Mouse (Mus musculus) brown adipose tissue, adult 24 weeks (tissue): ENCODE measurements around the gene 1700001C19Rik. TPM values are rescaled to one million over a fixed set of nuclear protein-coding genes. Genes with fewer than 3 reads are reported as not detected.

Experiments
- H3K27ac ChIP-seq: fragments of 200-500 bp; replicated peaks from 2 replicates; pipeline ENCODE4 v1.5.1; 2012; ENCODE audit warnings: low read depth, mild to moderate bottlenecking, low read length
- H3K4me1 ChIP-seq: fragments of 200-500 bp; 2 replicates; pipeline ENCODE4 v1.6.1; 2012; ENCODE audit warnings: low read length, mixed read lengths; ENCODE audit not compliant: control insufficient read depth, insufficient read depth, insufficient read length
- H3K4me3 ChIP-seq: fragments of 200-500 bp; 2 replicates; pipeline ENCODE4 v1.5.1; 2012; ENCODE audit warnings: low read depth, mild to moderate bottlenecking, low read length, moderate library complexity; ENCODE audit not compliant: insufficient read depth
- polyA plus RNA-seq: library from polyadenylated mRNA; stranded (reverse); fragments of >200 nt; gene quantifications from 2 replicates; pipeline ENCODE4 v1.2.4, GENCODE M21; 2012; ENCODE audit not compliant: missing spikeins, insufficient read depth, insufficient read length

The 1700001C19Rik gene
- polyA plus RNA-seq, 1 experiment = not detected

DNA sequence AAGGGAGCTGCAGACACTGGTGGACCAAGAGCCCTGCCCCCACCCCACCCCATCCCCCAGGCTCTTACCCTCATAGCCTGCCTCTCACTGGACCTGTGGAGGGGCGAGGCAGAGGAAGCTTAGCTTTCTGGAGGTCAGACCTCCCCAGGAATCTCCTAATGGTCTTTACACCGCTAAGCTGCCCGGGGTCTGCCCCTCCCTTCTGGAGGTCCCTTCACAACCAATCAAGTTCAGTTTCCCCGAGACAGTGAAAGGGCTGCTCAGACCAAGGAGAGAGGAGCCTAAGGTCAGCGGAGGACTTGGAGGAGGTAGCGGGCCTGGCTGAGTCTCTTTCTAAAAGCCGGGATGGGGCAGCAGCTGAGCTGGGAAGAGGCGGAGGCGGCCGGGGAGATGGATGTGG, 52.0 kb downstream of the 1700001C19Rik start, which contains the start of gene Guca1b:
Gene Guca1b, plus strand, starts transcription at position 249 of the 400 bp plus-strand sequence.
- no peak within 1 kb of the TSS for H3K27ac ChIP-seq
- H3K4me3 ChIP-seq = no peak within 1 kb of the TSS
- H3K4me1 ChIP-seq = no peaks in the 10 kb centered on the region

DNA sequence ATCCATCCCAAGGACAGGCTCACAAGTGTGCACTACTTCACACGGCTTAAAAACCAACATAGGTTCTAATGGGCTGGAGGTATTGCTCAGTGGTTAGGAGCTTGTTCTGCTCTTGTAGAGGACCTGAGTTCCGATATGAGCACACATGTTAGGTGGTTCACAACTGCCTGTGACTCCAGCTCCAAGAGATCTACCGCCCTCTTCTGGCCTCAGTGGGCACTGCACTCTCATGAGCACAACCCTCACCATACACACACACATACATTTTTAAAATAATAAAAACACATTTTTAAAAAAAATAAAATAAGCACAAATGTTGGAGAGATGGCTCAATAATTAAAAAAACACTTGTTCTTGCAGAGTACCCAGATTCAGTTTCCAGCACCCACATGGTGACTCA, 53.1 kb downstream of the 1700001C19Rik start:
- no peaks in the 10 kb centered on the region for H3K4me1 ChIP-seq

GRCm38 (mm10) chr17:47383266-47383665, 53.9 kb downstream of the 1700001C19Rik start:
- H3K4me3 ChIP-seq = no peak overlapping the region
- H3K4me1 ChIP-seq = no peaks in the 10 kb centered on the region
- H3K27ac ChIP-seq = no peak overlapping the region

More for the DNA sequence above, 53.1 kb downstream of the 1700001C19Rik start:
- Histone ChIP-seq H3K4me3 (no peak overlapping the region), H3K27ac (no peak overlapping the region)

DNA sequence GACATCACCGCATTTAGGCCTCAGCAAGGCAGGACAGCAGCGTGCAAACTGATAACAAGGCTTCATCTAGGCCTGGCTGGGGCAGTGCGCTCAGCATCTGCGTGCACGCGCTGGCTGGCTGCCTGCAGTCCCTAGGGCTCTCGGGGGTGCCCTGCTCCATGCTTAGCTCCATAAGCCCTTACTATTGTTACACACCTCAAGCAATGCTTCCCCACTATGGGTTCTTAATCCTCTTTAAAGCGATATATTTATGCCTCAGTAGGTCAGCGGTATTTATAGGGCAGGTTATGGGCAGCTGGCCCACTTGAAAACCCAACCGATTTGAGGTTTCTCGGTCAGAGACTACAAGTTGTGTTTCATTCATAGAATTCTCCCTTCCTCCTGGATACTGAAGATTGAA, 55.3 kb downstream of the 1700001C19Rik start:
- Histone ChIP-seq H3K4me3 (no peak overlapping the region), H3K4me1 (no peaks in the 10 kb centered on the region), H3K27ac (no peak overlapping the region)

DNA sequence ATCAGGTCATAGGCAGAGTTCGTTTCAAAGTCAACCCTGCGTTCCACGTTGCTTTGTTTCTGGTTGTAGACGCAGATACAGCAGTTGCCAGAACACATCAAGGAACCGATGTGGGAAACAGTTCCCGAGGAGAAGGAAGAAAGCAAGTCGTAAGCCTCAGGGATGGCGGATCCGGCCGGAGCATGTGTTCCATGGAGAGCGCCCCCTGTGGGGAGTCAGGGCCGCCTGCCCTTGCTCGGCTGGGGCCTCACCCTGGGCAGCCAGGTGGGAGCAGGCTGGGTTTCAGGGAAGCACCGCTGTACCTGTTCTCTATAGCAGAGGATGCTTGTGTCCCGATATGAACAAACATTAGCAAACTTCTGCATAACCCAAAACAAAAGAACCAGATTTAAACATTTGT, 59.0 kb downstream of the 1700001C19Rik start:
- Histone ChIP-seq H3K27ac (no peak overlapping the region), H3K4me1 (no peaks in the 10 kb centered on the region), H3K4me3 (no peak overlapping the region)

- no peak overlapping the region for H3K27ac ChIP-seq
- no peak overlapping the region for H3K4me3 ChIP-seq
- H3K4me1 ChIP-seq = no peaks in the 10 kb centered on the region
Observed at GRCm38 (mm10) chr17:47376779-47377280, 60.3 kb downstream of the 1700001C19Rik start.

DNA sequence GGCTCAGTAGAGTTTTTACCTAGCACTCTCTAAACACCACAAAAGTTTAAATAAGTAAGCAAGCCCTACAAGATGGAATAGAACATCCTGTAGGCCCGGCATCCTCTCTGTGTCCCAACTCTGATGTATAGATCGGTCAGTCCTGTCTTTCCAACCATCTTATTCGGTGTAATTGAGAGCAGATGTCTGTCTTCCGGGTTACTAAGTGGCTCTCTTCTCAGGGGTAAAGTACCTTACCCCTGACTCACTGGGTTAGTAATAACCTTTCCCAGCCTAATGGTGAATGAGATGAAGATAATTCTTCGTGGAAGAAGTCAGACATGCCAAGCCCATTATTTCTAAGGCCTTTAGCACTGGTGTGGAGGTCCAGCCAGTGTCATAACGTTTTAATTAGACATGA, 63.2 kb downstream of the 1700001C19Rik start:
- Histone ChIP-seq H3K4me3 (no peak overlapping the region), H3K4me1 (no peaks in the 10 kb centered on the region), H3K27ac (no peak overlapping the region)

GRCm38 (mm10) chr17:47371451-47371850, 65.7 kb downstream of the 1700001C19Rik start:
- no peak overlapping the region for H3K4me3 ChIP-seq
- H3K27ac ChIP-seq = no peak overlapping the region
- H3K4me1 ChIP-seq = no peaks in the 10 kb centered on the region

- Histone ChIP-seq H3K4me3 (peak overlapping the region; percentile 93), H3K27ac (0 out of 2 replicates have a peak overlapping the region, but pooled peaks have one; percentile 52), H3K4me1 (no peaks in the 10 kb centered on the region)
Observed at GRCm38 (mm10) chr17:47369087-47369443, 68.1 kb downstream of the 1700001C19Rik start.

GRCm38 (mm10) chr17:47368401-47369086, 68.6 kb downstream of the 1700001C19Rik start, which contains the start of gene Mrps10:
Gene Mrps10, plus strand, starts transcription at chr17:47368887.
- 0 out of 2 replicates have a peak within 1 kb of the TSS, but pooled peaks have one; percentile 52 for H3K27ac ChIP-seq
- peak within 1 kb of the TSS; percentile 93 for H3K4me3 ChIP-seq
- no peaks in the 10 kb centered on the region for H3K4me1 ChIP-seq

Other genes with a start within 250 kb of the 1700001C19Rik start
- 81.5 and 85.6 TPM in 2 replicates for gene Mrps10, start 68.5 kb downstream of the 1700001C19Rik start, polyA plus RNA-seq
- gene Guca1b, start 52.0 kb downstream of the 1700001C19Rik start, polyA plus RNA-seq = not detected in 2 replicates
- gene Guca1a, start 36.8 kb downstream of the 1700001C19Rik start, polyA plus RNA-seq = not detected in 2 replicates
- 0.48 TPM in 1 of 2 replicates, not detected in the other for gene AI661453, start 761 bp downstream of the 1700001C19Rik start, polyA plus RNA-seq
- 6.8 and 8.9 TPM in 2 replicates for gene Taf8, start 64.9 kb upstream of the 1700001C19Rik start, polyA plus RNA-seq
- 40.4 and 48.4 TPM in 2 replicates for gene Ccnd3, start 67.7 kb upstream of the 1700001C19Rik start, polyA plus RNA-seq
- gene Bysl, start 174.1 kb upstream of the 1700001C19Rik start, polyA plus RNA-seq = 8.6 and 11.0 TPM in 2 replicates
- gene Med20, start 174.2 kb upstream of the 1700001C19Rik start, polyA plus RNA-seq = 10.7 and 18.0 TPM in 2 replicates
- gene Gm20517, start 174.2 kb upstream of the 1700001C19Rik start, polyA plus RNA-seq = 1.2 and 5.0 TPM in 2 replicates
- 2.1 and 3.3 TPM in 2 replicates for gene Usp49, start 193.3 kb upstream of the 1700001C19Rik start, polyA plus RNA-seq